Mouse (Mus musculus): ENCODE measurements around the gene Elk3.
A peak's percentile ranks its signal among the peaks of the same experiment; 100 is the strongest.

Gene Elk3

DNA sequence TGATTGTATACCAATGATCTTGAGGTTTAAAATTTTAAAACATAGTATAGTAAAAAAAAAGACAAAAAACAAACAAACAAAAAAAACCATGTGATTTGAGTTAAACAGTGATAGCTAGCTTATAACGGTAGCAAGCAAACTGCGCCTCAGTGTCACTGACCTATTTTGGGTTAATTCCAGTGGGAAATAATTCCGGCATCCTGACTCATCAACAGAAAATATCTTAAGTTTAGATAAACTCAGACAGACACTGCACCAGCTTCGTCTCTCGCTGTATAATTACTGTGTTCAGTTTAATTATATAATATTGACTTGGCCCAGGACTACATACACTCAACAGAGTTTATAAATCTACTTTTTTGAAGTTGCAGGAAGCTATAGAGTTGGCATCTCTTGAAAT is 79.0 kb downstream of the Elk3 start:
- DNase-seq, result no peak

DNA sequence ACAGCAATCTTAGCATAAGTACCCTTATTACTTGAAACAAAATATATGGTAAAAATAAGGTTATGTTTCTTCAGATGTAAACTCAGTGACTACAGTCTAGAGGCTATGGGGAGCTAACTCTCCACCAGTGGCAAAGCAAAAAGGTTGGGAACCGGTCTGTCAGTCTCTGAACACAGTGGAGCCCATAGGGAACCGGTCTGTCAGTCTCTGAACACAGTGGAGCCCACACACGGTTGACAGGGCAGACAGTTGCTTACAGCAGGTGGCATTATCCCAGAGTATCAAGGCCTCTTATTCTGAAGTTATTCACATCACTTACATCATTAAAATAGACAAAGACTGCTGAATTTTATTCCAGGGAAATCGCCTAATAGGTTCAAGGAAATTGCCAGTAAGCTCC is 79.4 kb downstream of the Elk3 start:
- no peak for DNase-seq

DNA sequence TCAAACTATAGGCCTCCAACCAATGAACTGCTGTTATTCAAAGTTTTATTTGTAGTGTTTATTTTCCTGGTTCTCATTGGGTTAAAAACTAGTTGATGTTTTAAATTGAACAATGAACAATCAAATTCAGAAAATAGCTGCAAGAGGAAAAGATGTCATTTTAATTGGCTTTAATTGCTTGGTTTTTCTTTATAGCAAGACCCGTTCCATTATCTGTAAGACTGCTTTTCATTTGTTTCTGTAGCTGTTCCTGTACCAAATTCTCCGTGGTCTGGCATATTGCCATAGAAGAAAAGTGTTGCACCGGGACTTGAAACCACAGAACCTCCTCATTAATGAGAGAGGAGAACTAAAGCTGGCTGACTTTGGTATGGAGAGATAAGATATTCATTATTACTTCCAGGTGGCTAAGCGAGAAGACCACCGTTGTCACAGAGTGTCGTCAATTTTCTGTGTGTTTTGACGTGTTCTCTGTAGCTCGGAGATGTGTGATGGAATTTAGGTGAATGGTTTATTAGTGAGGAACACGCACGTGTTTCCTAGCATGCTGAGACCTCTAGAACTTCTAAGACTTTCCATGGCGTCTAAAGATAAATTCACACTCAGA is 82.4 kb downstream of the Elk3 start:
- no peak for DNase-seq

DNA sequence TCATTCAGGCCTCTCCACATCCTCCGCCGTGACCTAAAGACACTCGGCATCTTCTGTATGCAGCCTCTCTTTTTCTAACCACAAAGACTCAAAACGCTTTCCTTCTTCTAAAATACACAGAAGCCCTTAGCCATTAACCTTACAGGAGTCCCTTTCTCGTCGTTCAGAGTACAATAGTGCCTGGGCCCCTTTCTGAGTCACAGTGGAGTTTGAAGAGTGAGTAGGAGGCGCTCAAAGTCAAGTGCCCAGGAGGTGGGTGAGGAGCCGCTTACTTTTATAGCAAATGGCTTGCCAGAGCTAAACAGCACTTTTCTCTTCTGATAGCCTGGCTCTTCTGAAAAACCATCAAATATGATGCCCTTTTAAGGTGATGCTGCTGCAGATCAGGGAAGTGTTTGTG is 83.0 kb downstream of the Elk3 start:
- DNase-seq, result peak; percentile 47

DNA sequence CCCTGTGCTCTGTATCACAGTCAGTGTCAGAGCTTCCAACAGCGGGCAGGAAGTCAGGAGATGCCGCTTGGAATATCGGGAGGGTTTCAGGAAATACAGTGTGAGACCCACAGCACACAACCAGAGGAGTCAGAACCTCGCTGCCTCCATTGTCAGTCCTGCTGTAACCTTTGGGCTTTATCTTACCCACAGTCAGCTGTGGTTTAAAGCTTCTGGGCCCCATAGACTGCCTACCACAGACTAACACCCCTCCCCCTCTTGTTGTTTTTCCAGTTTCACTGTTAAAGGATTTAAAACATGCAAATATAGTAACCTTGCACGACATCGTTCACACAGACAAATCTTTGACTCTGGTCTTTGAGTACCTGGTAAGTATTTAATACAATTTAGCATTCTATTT is 85.2 kb downstream of the Elk3 start:
- no peak for DNase-seq

DNA sequence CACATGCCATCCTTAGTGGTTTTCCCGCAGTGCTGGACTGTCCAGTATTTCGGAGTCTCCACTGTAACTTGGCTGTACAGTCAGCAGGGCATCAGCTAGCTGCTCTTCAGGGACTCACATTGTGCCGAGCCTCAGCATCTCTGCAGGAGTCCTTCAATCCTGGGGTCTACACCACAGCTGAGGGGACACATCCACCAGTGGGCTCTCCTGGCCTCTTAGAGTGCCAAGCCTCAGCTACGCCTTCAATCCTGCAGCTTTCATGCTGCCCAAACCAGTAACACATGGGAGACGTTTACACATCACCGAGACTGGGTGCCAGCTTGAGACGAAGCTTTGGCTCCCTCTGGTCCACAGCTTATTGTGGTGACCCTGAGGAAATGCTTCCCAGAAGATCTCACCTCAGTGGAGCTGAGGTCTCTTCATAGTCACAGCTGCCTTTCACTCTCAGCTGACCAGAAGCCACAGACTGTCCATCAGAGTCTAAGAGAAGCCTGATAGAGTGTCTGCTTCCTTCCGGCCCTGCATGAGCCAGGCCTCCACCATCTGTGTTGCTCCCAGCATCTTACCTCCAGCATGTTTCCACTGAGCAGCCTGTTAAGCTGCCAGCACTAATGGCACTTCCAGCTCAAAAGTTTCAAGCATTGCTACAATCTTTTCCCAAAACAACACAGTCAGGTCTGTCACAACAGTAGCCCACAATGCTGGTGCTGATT is 95.7 kb downstream of the Elk3 start:
- no peak for DNase-seq

DNA sequence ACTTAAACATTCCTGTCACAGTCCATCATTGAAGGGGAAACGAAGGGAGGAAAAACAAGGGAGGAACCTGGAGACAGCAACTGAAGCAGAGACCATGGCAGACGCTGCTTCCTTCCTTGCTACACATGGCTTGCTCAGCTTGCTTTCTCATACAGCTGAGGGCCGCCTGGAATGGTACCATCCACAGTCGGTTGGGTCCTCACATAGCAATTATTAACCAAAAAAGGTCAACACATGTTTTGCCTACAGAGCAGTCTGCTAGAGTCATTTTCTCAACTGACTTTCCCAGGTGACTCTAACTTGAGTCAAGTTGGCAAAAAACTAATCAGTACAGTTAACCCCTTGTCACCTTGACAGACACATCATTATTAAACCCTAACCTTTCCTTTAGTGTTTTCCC is 96.7 kb downstream of the Elk3 start:
- no peak for DNase-seq

DNA sequence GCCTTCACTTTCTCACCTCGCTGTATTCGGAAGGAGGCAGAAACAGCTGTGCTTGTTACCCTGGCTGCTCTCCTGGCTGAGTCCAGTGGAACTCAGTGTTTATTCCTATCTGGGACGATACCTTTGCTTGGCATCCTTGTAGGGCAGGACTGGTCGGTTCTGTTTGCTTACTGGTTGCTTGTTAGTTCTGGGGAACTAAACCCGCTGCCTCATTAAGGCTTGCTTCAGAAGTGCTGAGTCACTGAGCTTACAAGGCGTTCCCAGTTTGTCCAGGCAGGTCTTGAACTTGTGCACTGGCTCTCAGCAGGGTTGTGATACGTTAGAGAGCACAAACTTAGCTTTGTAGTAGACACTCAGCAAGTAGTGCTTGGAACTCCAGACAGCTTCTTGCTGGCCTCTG is 97.6 kb downstream of the Elk3 start:
- no peak for DNase-seq

DNA sequence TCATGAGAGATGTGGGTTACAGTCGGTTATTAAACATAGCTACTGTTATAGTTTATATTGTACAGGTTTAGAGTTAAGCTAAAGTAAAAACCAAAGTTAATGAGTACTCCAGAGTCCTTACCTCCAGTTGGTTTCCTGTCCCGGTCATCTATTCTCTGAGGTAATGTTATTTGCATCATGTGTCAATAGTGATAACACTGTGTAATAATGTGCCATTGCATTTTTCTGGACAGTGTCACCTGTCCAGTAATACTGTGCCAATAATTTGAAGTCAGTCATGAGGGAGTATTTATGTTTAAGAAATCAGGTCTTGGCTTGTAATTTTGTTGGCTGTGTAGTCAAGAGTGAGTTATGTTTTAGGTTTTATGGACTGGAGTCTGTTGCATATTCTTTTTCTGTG is 98.2 kb downstream of the Elk3 start:
- DNase-seq, result no peak

DNA sequence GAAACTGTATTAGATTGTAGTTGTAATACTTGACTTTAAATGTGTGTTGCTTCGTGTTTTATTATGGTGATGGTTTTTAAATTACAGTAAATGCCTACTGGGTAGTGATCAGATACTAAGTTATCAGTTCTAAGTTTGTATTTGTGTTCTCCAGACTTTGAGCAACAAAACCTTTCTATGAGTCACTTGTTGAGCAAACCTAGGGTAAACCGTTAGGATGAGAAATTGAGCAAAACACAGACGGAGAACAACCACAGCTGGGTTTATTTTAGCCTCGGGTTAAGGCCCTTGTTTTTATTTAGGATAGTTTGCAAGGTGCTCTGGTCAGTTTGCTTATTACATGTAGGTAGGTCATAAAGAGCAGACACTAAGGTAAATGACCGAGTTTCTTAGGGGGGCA is 103.8 kb downstream of the Elk3 start:
- no peak for DNase-seq

DNA sequence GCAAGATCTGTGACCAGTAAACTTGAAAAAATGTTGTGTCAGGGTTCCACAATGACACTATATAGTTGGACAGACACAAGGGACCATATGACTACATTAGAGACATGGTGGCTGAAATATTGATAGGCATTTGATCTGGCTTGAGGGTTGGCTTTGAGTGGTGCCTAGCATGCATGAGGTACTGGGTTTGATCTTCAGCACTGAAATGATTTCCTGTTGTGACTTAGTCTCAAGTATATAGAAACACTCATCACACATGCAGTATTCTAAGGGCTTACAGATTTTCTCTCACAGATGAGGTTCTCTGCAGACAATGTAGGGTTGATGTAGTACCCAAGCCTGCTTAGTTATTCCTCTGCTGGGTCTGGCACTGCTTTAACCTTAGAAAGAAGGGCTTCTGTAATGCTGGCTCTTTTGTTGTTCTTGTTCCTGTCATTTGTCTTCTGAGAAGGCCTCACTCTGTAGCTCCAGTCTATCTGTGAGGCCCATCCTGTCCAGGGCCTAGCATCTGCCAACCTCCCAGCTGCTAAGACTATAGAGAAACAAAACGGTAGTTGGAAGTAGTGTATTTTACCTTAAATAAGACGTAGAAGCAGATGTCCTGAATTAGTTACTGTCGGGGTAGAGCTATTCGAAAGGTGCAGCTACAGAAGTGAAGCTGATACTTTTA is 105.5 kb downstream of the Elk3 start:
- no peak for DNase-seq

DNA sequence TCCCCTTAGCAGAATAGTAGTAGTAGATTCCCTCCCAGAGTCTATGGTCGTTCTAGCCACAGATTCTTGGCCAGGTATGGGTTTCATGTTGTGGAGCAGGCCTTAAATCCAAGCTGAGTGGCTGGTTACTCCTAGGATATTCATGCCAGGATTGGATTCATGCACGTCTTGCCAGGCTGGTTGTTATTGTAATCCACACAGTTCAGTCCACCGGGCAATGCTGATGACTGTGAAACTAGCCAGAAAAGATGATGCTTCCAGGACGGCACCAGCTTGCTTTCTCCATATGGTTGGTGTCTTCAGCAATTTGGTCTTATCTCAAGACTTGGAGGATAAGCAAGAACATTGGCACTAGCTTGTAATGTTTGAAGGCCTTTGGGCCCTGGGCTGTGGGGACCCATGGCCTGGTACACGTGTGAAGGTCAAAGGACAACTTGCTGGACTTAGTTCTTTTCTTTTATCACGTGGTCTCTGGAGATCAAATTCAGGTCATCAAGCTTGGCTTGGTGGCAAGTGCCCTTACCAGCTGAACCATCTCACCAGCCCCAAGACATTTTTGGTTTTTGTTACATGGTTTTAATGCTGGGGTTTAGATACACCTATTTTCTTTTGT is 109.0 kb downstream of the Elk3 start:
- no peak for DNase-seq

DNA sequence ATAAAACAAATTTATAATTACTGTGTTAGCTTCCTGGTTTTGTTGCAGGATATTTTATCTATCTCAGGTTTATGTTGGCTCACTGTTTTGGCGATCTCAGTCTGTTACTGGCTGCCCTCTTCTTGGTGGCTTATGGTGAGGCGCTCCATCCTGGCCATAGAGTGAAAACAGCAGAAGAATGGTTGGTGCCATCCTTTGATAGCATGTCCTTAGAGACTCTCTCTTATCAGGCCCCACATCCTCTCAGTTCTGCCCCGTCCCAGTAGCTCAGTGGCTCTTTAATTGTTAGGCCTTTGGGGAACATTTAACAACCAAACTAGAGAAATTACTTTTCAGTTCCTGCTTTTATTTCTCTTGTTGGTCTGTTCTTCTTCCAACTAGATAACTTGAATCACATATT is 112.0 kb downstream of the Elk3 start:
- DNase-seq, result no peak
